9 mouse cellular contexts compared by ENCODE assay signal in genomic region chr1:86381027-86381426, GRCm38 (mm10). TPM values are rescaled to one million over a fixed set of nuclear protein-coding genes. Genes with fewer than 3 reads are reported as not detected.
DNase-seq lines count a peak whose midpoint lies in the region; ATAC-seq lines count a peak whose summit lies in the region.
"Had no signal": no experiment of that assay in that cellular context is flagged by ENCODE, and none has a peak within 500 bp of the region (broad histone marks: within the 10 kb centered on the region; RNA-seq: fewer than 3 reads in every experiment).

No protein-coding gene starts in this region.

- no peaks in the 10 kb centered on the region for H3K36me3 ChIP-seq in midbrain, embryonic 10.5 days
- H3K36me3 ChIP-seq in midbrain, embryonic 16.5 days (ENCODE audit: control insufficient read depth, insufficient read depth, low read length), result no peaks in the 10 kb centered on the region
- H3K36me3 ChIP-seq in heart, embryonic 14.5 days (ENCODE audit: control insufficient read depth, insufficient read depth, low read length), result no peaks in the 10 kb centered on the region
- H3K36me3 ChIP-seq in stomach, embryonic 15.5 days, result no peaks in the 10 kb centered on the region
- H3K36me3 ChIP-seq: embryonic facial prominence, embryonic 12.5 days had no signal

- peak overlapping the region; percentile 63; the same call in 1 of the 2 replicates for H3K27ac ChIP-seq in midbrain, embryonic 10.5 days (replicated peaks)
- no peak overlapping the region for H3K27ac ChIP-seq in midbrain, embryonic 16.5 days (ENCODE audit: low read length)
- H3K27ac ChIP-seq in heart, embryonic 14.5 days (replicated peaks in 1 of 2; ENCODE audit: control insufficient read depth in 1 of 2, insufficient read depth in 1 of 2, low read depth in 2 of 2, low read length in 2 of 2), result 0 out of 4 replicates have a peak overlapping the region, but pooled peaks of 1 of the 2 experiments have one; percentile 69
- H3K27ac ChIP-seq in stomach, embryonic 15.5 days, result no peak overlapping the region
- H3K27ac ChIP-seq: embryonic facial prominence, embryonic 12.5 days had no signal

- H3K9me3 ChIP-seq in midbrain, embryonic 10.5 days (replicated peaks), result no peaks in the 10 kb centered on the region
- H3K9me3 ChIP-seq in midbrain, embryonic 16.5 days (replicated peaks; ENCODE audit: control insufficient read depth, low read length, poor library complexity, severe bottlenecking), result no peaks in the 10 kb centered on the region
- no peaks in the 10 kb centered on the region for H3K9me3 ChIP-seq in heart, embryonic 14.5 days (ENCODE audit: control insufficient read depth, low read length)
- H3K9me3 ChIP-seq in stomach, embryonic 15.5 days, result no peaks in the 10 kb centered on the region
- H3K9me3 ChIP-seq: embryonic facial prominence, embryonic 12.5 days had no signal

- ATAC-seq in midbrain, embryonic 16.5 days, result no peak
- no peak for ATAC-seq in heart, embryonic 14.5 days (ENCODE audit: insufficient number of reproducible peaks, insufficient read depth, low FRiP score, low read depth)
- ATAC-seq in stomach, embryonic 15.5 days (ENCODE audit: insufficient read depth, low FRiP score, low read depth), result peak; percentile 56

- 0 out of 2 replicates have a peak, but pooled peaks cover 16% of the 10 kb centered on the region for H3K4me1 ChIP-seq in midbrain, embryonic 10.5 days
- no peaks in the 10 kb centered on the region for H3K4me1 ChIP-seq in midbrain, embryonic 16.5 days (ENCODE audit: control insufficient read depth, insufficient read depth, low read length)
- peaks cover 25 to 32% of the 10 kb centered on the region in 2 experiments for H3K4me1 ChIP-seq in heart, embryonic 14.5 days (ENCODE audit: control insufficient read depth in 2 of 2, insufficient read depth in 2 of 2, low read length in 2 of 2)
- no peaks in the 10 kb centered on the region for H3K4me1 ChIP-seq in stomach, embryonic 15.5 days

- H3K4me3 ChIP-seq in midbrain, embryonic 10.5 days, result 0 out of 2 replicates have a peak overlapping the region, but pooled peaks have one; percentile 23
- no peak overlapping the region for H3K4me3 ChIP-seq in midbrain, embryonic 16.5 days (ENCODE audit: low read depth, low read length)
- H3K4me3 ChIP-seq in heart, embryonic 14.5 days (ENCODE audit: control insufficient read depth in 1 of 2, insufficient read depth in 1 of 2, low read depth in 1 of 2, low read length in 2 of 2), result no peak overlapping the region
- no peak overlapping the region for H3K4me3 ChIP-seq in stomach, embryonic 15.5 days (replicated peaks)
- H3K4me3 ChIP-seq: embryonic facial prominence, embryonic 12.5 days had no signal

- WGBS in midbrain, embryonic 10.5 days, result 41% methylated on average over 13 of the region's 13 CpGs
- WGBS in midbrain, embryonic 16.5 days, result 30% methylated on average over 13 of the region's 13 CpGs
- 18% methylated on average over 13 of the region's 13 CpGs for WGBS in heart, embryonic 14.5 days
- 20% methylated on average over 13 of the region's 13 CpGs for WGBS in stomach, embryonic 15.5 days

- no peaks in the 10 kb centered on the region for H3K27me3 ChIP-seq in midbrain, embryonic 10.5 days (ENCODE audit: low read depth, poor library complexity, severe bottlenecking)
- no peaks in the 10 kb centered on the region for H3K27me3 ChIP-seq in midbrain, embryonic 16.5 days (ENCODE audit: control insufficient read depth, insufficient read depth, low read depth, low read length)
- H3K27me3 ChIP-seq in heart, embryonic 14.5 days (ENCODE audit: control insufficient read depth, insufficient read depth, low read length), result no peaks in the 10 kb centered on the region
- no peaks in the 10 kb centered on the region for H3K27me3 ChIP-seq in stomach, embryonic 15.5 days (replicated peaks)
- H3K27me3 ChIP-seq: embryonic facial prominence, embryonic 12.5 days had no signal

- no peak overlapping the region for H3K9ac ChIP-seq in midbrain, embryonic 16.5 days (ENCODE audit: low read depth, low read length)
- no peak overlapping the region for H3K9ac ChIP-seq in heart, embryonic 14.5 days (ENCODE audit: low read length)
- no peak overlapping the region for H3K9ac ChIP-seq in stomach, embryonic 15.5 days
- H3K9ac ChIP-seq: embryonic facial prominence, embryonic 12.5 days had no signal

- no peak overlapping the region for H3K4me2 ChIP-seq in midbrain, embryonic 16.5 days (ENCODE audit: low read length)
- peak overlapping the region; percentile 47 for H3K4me2 ChIP-seq in heart, embryonic 14.5 days (ENCODE audit: low read length)
- H3K4me2 ChIP-seq in stomach, embryonic 15.5 days, result peak overlapping the region; percentile 17; the same call in 1 of the 2 replicates
- H3K4me2 ChIP-seq: embryonic facial prominence, embryonic 12.5 days had no signal

- DNase-seq in midbrain, embryonic 10.5 days (ENCODE audit: low spot score), result peak; percentile 46
- DNase-seq in adrenal gland, adult 8-10 months, result peak; percentile 63
- peak; percentile 68 for DNase-seq in embryo, embryonic 10.5 days (ENCODE audit: low spot score)
- peak; percentile 35 to 36 for DNase-seq in layer of hippocampus, postnatal 36 days
- DNase-seq in lung, postnatal 4 days, result peak; percentile 78 to 81

RNA-seq across cellular contexts. Expression of gene Ncl, which starts 21.8 kb away (rescaled TPM):
- 447 and 502 TPM in 2 replicates for polyA plus RNA-seq in midbrain, embryonic 10.5 days (2016; fragmentation: Nextera tagmentation; extraction: Ambion mirVana)
- polyA plus RNA-seq in midbrain, embryonic 16.5 days (2015; fragmentation: Nextera tagmentation; extraction: Ambion mirVana), result 195 and 213 TPM in 2 replicates
- total RNA-seq in adrenal gland, adult 8-10 months (2022), result 100 to 1,000 TPM; 181 to 250 (median 204) TPM
- 177 and 193 TPM in 2 replicates for polyA plus RNA-seq in heart, embryonic 14.5 days (2014; fragmentation: Nextera tagmentation; extraction: Ambion mirVana)
- total RNA-seq in layer of hippocampus, postnatal 36 days (2021), result 100 to 1,000 TPM; 136 to 137 TPM
- 368 and 423 TPM in 2 replicates for polyA plus RNA-seq in stomach, embryonic 15.5 days (2015; fragmentation: Nextera tagmentation; extraction: Ambion mirVana)

RNA-seq across cellular contexts. Expression of gene Nmur1, which starts 45.0 kb away (rescaled TPM):
- polyA plus RNA-seq in midbrain, embryonic 10.5 days (2016; fragmentation: Nextera tagmentation; extraction: Ambion mirVana), result not detected in 2 replicates
- polyA plus RNA-seq in midbrain, embryonic 16.5 days (2015; fragmentation: Nextera tagmentation; extraction: Ambion mirVana), result 0.11 TPM in 1 of 2 replicates, not detected in the other
- total RNA-seq in adrenal gland, adult 8-10 months (2022), result not detected
- polyA plus RNA-seq in heart, embryonic 14.5 days (2014; fragmentation: Nextera tagmentation; extraction: Ambion mirVana), result not detected in 2 replicates
- total RNA-seq in layer of hippocampus, postnatal 36 days (2021), result not detected
- not detected in 2 replicates for polyA plus RNA-seq in stomach, embryonic 15.5 days (2015; fragmentation: Nextera tagmentation; extraction: Ambion mirVana)
- polyA plus RNA-seq: embryonic facial prominence, embryonic 12.5 days had no signal

RNA-seq across cellular contexts. Expression of gene Tex44, which starts 45.1 kb away (rescaled TPM):
- polyA plus RNA-seq in midbrain, embryonic 10.5 days (2016; fragmentation: Nextera tagmentation; extraction: Ambion mirVana), result 0.07 and 0.11 TPM in 2 replicates
- polyA plus RNA-seq in midbrain, embryonic 16.5 days (2015; fragmentation: Nextera tagmentation; extraction: Ambion mirVana), result not detected in 2 replicates
- total RNA-seq in adrenal gland, adult 8-10 months (2022), result not detected
- polyA plus RNA-seq in heart, embryonic 14.5 days (2014; fragmentation: Nextera tagmentation; extraction: Ambion mirVana), result not detected in 2 replicates
- total RNA-seq in layer of hippocampus, postnatal 36 days (2021), result not detected
- polyA plus RNA-seq in stomach, embryonic 15.5 days (2015; fragmentation: Nextera tagmentation; extraction: Ambion mirVana), result not detected in 2 replicates
- polyA plus RNA-seq: embryonic facial prominence, embryonic 12.5 days had no signal
